In the genomic region with DNA sequence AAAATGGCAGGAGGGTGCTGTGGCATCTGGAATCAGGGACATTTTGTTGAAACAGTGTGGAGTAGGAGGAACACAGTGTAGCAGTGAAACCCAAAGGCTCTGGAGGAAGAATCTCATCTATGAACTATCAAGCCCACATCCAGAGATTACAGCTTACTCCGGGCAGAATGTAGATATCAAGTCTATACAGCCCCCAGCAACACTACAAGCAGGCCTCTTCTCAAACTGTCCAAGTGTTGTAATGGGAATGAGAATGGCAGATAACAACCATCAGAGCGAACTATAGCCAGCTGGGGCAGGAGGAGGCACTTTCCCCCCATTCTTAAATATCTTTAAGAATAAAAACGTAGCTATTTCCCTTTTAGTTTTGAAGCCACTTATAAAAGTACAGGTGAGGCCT, we compare ENCODE assay signal across 19 mouse cellular contexts.
"Had no signal": no experiment of that assay in that cellular context is flagged by ENCODE, and none has a peak within 500 bp of the region (broad histone marks: within the 10 kb centered on the region; RNA-seq: fewer than 3 reads in every experiment).

No protein-coding gene starts in this region.

- ATAC-seq: lung, postnatal 0 days; midbrain, embryonic 16.5 days had no signal

- H3K36me3 ChIP-seq: lung, embryonic 15.5 days; stomach, embryonic 15.5 days had no signal

- H3K27ac ChIP-seq: lung, embryonic 15.5 days; midbrain, embryonic 10.5 days; midbrain, embryonic 12.5 days; neural tube, embryonic 13.5 days; neural tube, embryonic 15.5 days; stomach, embryonic 15.5 days; stomach, postnatal 0 days had no signal

- H3K4me1 ChIP-seq: lung, embryonic 15.5 days; stomach, embryonic 15.5 days had no signal

- H3K9ac ChIP-seq: lung, embryonic 15.5 days; midbrain, embryonic 12.5 days; neural tube, embryonic 13.5 days; neural tube, embryonic 15.5 days; stomach, embryonic 15.5 days had no signal

- H3K4me3 ChIP-seq: lung, embryonic 15.5 days; midbrain, embryonic 10.5 days; midbrain, embryonic 12.5 days; myocyte; neural tube, embryonic 13.5 days; neural tube, embryonic 15.5 days; stomach, embryonic 15.5 days had no signal

- H3K4me2 ChIP-seq: lung, embryonic 15.5 days; midbrain, embryonic 12.5 days; neural tube, embryonic 13.5 days; neural tube, embryonic 15.5 days; stomach, embryonic 15.5 days had no signal

- H3K9me3 ChIP-seq: lung, embryonic 15.5 days; midbrain, embryonic 10.5 days; midbrain, embryonic 12.5 days; neural tube, embryonic 13.5 days; neural tube, embryonic 15.5 days; stomach, embryonic 15.5 days had no signal

- H3K27me3 ChIP-seq: lung, embryonic 15.5 days; midbrain, embryonic 12.5 days; neural tube, embryonic 13.5 days; neural tube, embryonic 15.5 days; stomach, embryonic 15.5 days had no signal

- DNase-seq: lung, adult 2 months; lung, postnatal 14 days; lung, postnatal 36 days; midbrain, embryonic 14.5 days; retina, postnatal 1 day; right cerebral cortex, adult 18-20 months; thymus, adult 2 months; thymus, postnatal 25 days; thymus, postnatal 4 days had no signal
